Mouse (Mus musculus): Measurements from ENCODE around the gene Afap1l2.

The Afap1l2 gene

GRCm38 (mm10) chr19:57007781-57008710, at the start of gene Afap1l2:
TSS of gene Afap1l2 (minus strand) at chr19:57008228.
- DNase-seq, result peak; percentile 75 to 78

GRCm38 (mm10) chr19:57057568-57057967, 49.5 kb upstream of the Afap1l2 start:
- DNase-seq, result no peak

GRCm38 (mm10) chr19:57055215-57056120, 47.4 kb upstream of the Afap1l2 start:
- DNase-seq, result no peak

- DNase-seq, result no peak
These were observed 44.9 kb upstream of the Afap1l2 start for GRCm38 (mm10) chr19:57052959-57053358.

- no peak for DNase-seq
These were observed 44.0 kb upstream of the Afap1l2 start for GRCm38 (mm10) chr19:57052016-57052415.

GRCm38 (mm10) chr19:57049592-57050090, 41.6 kb upstream of the Afap1l2 start:
- DNase-seq, result no peak

GRCm38 (mm10) chr19:57047671-57048320, 39.8 kb upstream of the Afap1l2 start:
- no peak for DNase-seq

- DNase-seq, result peak in 1 of 2 experiments; percentile 38
These were observed 31.2 kb upstream of the Afap1l2 start for GRCm38 (mm10) chr19:57039258-57039657.

GRCm38 (mm10) chr19:57036860-57037259, 28.8 kb upstream of the Afap1l2 start:
- no peak for DNase-seq

- peak; percentile 75 to 77 for DNase-seq
These were observed 23.6 kb upstream of the Afap1l2 start for GRCm38 (mm10) chr19:57031582-57031981.

- no peak for DNase-seq
These were observed 21.4 kb upstream of the Afap1l2 start for GRCm38 (mm10) chr19:57029461-57029860.

GRCm38 (mm10) chr19:57028327-57029179, 20.5 kb upstream of the Afap1l2 start:
- DNase-seq, result peak; percentile 56 to 71

- DNase-seq, result no peak
These were observed 18.5 kb upstream of the Afap1l2 start for GRCm38 (mm10) chr19:57026501-57026900.

- DNase-seq, result no peak
These were observed 9.8 kb upstream of the Afap1l2 start for GRCm38 (mm10) chr19:57017785-57018179.

GRCm38 (mm10) chr19:57016995-57017784, 9.2 kb upstream of the Afap1l2 start:
- peak; percentile 44 to 73 for DNase-seq

GRCm38 (mm10) chr19:57014808-57015207, 6.8 kb upstream of the Afap1l2 start:
- DNase-seq, result peak in 1 of 2 experiments; percentile 46

GRCm38 (mm10) chr19:57013271-57013677, 5.2 kb upstream of the Afap1l2 start:
- DNase-seq, result no peak

GRCm38 (mm10) chr19:57012068-57012467, 4.0 kb upstream of the Afap1l2 start:
- DNase-seq, result no peak

- DNase-seq, result no peak
These were observed 2.0 kb upstream of the Afap1l2 start for GRCm38 (mm10) chr19:57010064-57010463.

GRCm38 (mm10) chr19:57009653-57010052, 1.6 kb upstream of the Afap1l2 start:
- DNase-seq, result no peak

GRCm38 (mm10) chr19:57007291-57007690, 737 bp downstream of the Afap1l2 start:
- peak; percentile 51 to 71 for DNase-seq
